Mouse (Mus musculus): ENCODE data around the gene Slc9a5.

DNA sequence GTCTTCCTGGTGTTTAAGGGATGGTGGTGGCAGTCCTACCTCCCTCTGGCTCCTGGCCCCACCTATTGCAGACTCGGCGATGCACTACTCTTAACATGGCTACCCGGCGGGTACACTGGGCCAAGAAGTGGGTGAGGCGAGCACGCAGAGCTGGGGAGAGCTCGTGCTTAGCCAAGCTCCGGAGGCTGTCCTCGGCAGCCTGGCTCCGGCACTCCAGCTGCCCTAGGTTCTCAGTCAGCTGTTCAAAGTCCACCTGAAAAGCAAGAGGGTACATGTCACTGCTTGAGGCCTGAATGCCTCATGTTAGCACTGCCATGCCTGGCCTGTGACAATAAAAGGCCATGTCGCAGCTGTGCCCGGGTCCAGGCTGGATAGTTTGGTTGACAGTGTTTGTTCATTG, 18.3 kb upstream of the Slc9a5 start:
- TF ChIP-seq CTCF (IDR thresholded peaks at IDR 0.05; ENCODE audit: low read depth) (no peak), EP300 (optimal IDR thresholded peaks at IDR 0.05) (no peak)

All from stomach, postnatal 0 days (tissue).